Mouse (Mus musculus): ENCODE data around the gene Pde4b. TPM values are rescaled to one million over a fixed set of nuclear protein-coding genes. Genes with fewer than 3 reads are reported as not detected.

Gene Pde4b
- polyA plus RNA-seq, 1 experiment: 0.81 TPM

- Histone ChIP-seq H3K27me3 (ENCODE audit: control insufficient read depth, insufficient read depth, low read length, poor library complexity, severe bottlenecking) (no peaks in the 10 kb centered on the region; the same call in 1 of the 2 replicates), H3K9me3 (replicated peaks; ENCODE audit: control insufficient read depth, insufficient read depth, low read length, poor library complexity, severe bottlenecking) (no peaks in the 10 kb centered on the region), H3K4me1 (ENCODE audit: control insufficient read depth, insufficient read depth, low read length) (no peaks in the 10 kb centered on the region), H3K4me3 (ENCODE audit: low read depth, low read length) (no peak overlapping the region), H3K27ac (ENCODE audit: insufficient read depth, low read length) (no peak overlapping the region), H3K36me3 (ENCODE audit: control insufficient read depth, insufficient read depth, low read length, poor library complexity, severe bottlenecking) (no peaks in the 10 kb centered on the region), H3K9ac (ENCODE audit: low read depth, poor library complexity, severe bottlenecking) (no peak overlapping the region)
- TF ChIP-seq CTCF (IDR thresholded peaks at IDR 0.05; ENCODE audit: low read depth, low read length): no peak
- TF ChIP-seq POLR2A (IDR thresholded peaks at IDR 0.05; ENCODE audit: insufficient read depth, low read length): no peak
- no peak for TF ChIP-seq EP300 (IDR thresholded peaks at IDR 0.05; ENCODE audit: insufficient read depth, low read depth, low read length)
Observed at GRCm38 (mm10) chr4:102254466-102255294, 167.3 kb downstream of the Pde4b start.

GRCm38 (mm10) chr4:102255295-102255670 lies 167.9 kb downstream of the Pde4b start:
- Histone ChIP-seq H3K36me3 (ENCODE audit: control insufficient read depth, insufficient read depth, low read length, poor library complexity, severe bottlenecking) (no peaks in the 10 kb centered on the region), H3K27ac (ENCODE audit: insufficient read depth, low read length) (no peak overlapping the region), H3K9me3 (replicated peaks; ENCODE audit: control insufficient read depth, insufficient read depth, low read length, poor library complexity, severe bottlenecking) (no peaks in the 10 kb centered on the region), H3K4me1 (ENCODE audit: control insufficient read depth, insufficient read depth, low read length) (no peaks in the 10 kb centered on the region), H3K27me3 (ENCODE audit: control insufficient read depth, insufficient read depth, low read length, poor library complexity, severe bottlenecking) (no peaks in the 10 kb centered on the region; the same call in 1 of the 2 replicates), H3K4me3 (ENCODE audit: low read depth, low read length) (no peak overlapping the region), H3K9ac (ENCODE audit: low read depth, poor library complexity, severe bottlenecking) (no peak overlapping the region)
- TF ChIP-seq CTCF (IDR thresholded peaks at IDR 0.05; ENCODE audit: low read depth, low read length) (no peak), EP300 (IDR thresholded peaks at IDR 0.05; ENCODE audit: insufficient read depth, low read depth, low read length) (no peak), POLR2A (IDR thresholded peaks at IDR 0.05; ENCODE audit: insufficient read depth, low read length) (no peak)

- TF ChIP-seq CTCF (IDR thresholded peaks at IDR 0.05; ENCODE audit: low read depth, low read length) (no peak), POLR2A (IDR thresholded peaks at IDR 0.05; ENCODE audit: insufficient read depth, low read length) (no peak), EP300 (IDR thresholded peaks at IDR 0.05; ENCODE audit: insufficient read depth, low read depth, low read length) (no peak)
- Histone ChIP-seq H3K4me3 (ENCODE audit: low read depth, low read length) (no peak overlapping the region), H3K9me3 (replicated peaks; ENCODE audit: control insufficient read depth, insufficient read depth, low read length, poor library complexity, severe bottlenecking) (no peaks in the 10 kb centered on the region), H3K27me3 (ENCODE audit: control insufficient read depth, insufficient read depth, low read length, poor library complexity, severe bottlenecking) (no peaks in the 10 kb centered on the region; the same call in 1 of the 2 replicates), H3K27ac (ENCODE audit: insufficient read depth, low read length) (no peak overlapping the region), H3K4me1 (ENCODE audit: control insufficient read depth, insufficient read depth, low read length) (no peaks in the 10 kb centered on the region), H3K9ac (ENCODE audit: low read depth, poor library complexity, severe bottlenecking) (no peak overlapping the region), H3K36me3 (ENCODE audit: control insufficient read depth, insufficient read depth, low read length, poor library complexity, severe bottlenecking) (no peaks in the 10 kb centered on the region)
Observed at GRCm38 (mm10) chr4:102256170-102256960, 169.0 kb downstream of the Pde4b start.

GRCm38 (mm10) chr4:102260216-102260615 lies 172.9 kb downstream of the Pde4b start:
- Histone ChIP-seq H3K4me1 (ENCODE audit: control insufficient read depth, insufficient read depth, low read length) (no peaks in the 10 kb centered on the region), H3K9me3 (replicated peaks; ENCODE audit: control insufficient read depth, insufficient read depth, low read length, poor library complexity, severe bottlenecking) (no peaks in the 10 kb centered on the region), H3K27me3 (ENCODE audit: control insufficient read depth, insufficient read depth, low read length, poor library complexity, severe bottlenecking) (no peaks in the 10 kb centered on the region), H3K27ac (ENCODE audit: insufficient read depth, low read length) (no peak overlapping the region), H3K9ac (ENCODE audit: low read depth, poor library complexity, severe bottlenecking) (no peak overlapping the region), H3K36me3 (ENCODE audit: control insufficient read depth, insufficient read depth, low read length, poor library complexity, severe bottlenecking) (no peaks in the 10 kb centered on the region), H3K4me3 (ENCODE audit: low read depth, low read length) (no peak overlapping the region)
- TF ChIP-seq CTCF (IDR thresholded peaks at IDR 0.05; ENCODE audit: low read depth, low read length) (no peak), POLR2A (IDR thresholded peaks at IDR 0.05; ENCODE audit: insufficient read depth, low read length) (no peak), EP300 (IDR thresholded peaks at IDR 0.05; ENCODE audit: insufficient read depth, low read depth, low read length) (no peak)

- no peaks in the 10 kb centered on the region for H3K36me3 ChIP-seq (ENCODE audit: control insufficient read depth, insufficient read depth, low read length, poor library complexity, severe bottlenecking)
- no peak overlapping the region for H3K27ac ChIP-seq (ENCODE audit: insufficient read depth, low read length)
- no peak overlapping the region for H3K9ac ChIP-seq (ENCODE audit: low read depth, poor library complexity, severe bottlenecking)
- H3K27me3 ChIP-seq (ENCODE audit: control insufficient read depth, insufficient read depth, low read length, poor library complexity, severe bottlenecking): no peaks in the 10 kb centered on the region
- no peak overlapping the region for H3K4me3 ChIP-seq (ENCODE audit: low read depth, low read length)
- no peak for TF ChIP-seq CTCF (IDR thresholded peaks at IDR 0.05; ENCODE audit: low read depth, low read length)
- no peaks in the 10 kb centered on the region for H3K4me1 ChIP-seq (ENCODE audit: control insufficient read depth, insufficient read depth, low read length)
- no peaks in the 10 kb centered on the region for H3K9me3 ChIP-seq (replicated peaks; ENCODE audit: control insufficient read depth, insufficient read depth, low read length, poor library complexity, severe bottlenecking)
Observed at GRCm38 (mm10) chr4:102272313-102272712, 185.0 kb downstream of the Pde4b start.

- no peaks in the 10 kb centered on the region for H3K9me3 ChIP-seq (replicated peaks; ENCODE audit: control insufficient read depth, insufficient read depth, low read length, poor library complexity, severe bottlenecking)
- TF ChIP-seq CTCF (IDR thresholded peaks at IDR 0.05; ENCODE audit: low read depth, low read length): no peak
- no peak for TF ChIP-seq POLR2A (IDR thresholded peaks at IDR 0.05; ENCODE audit: insufficient read depth, low read length)
- TF ChIP-seq EP300 (IDR thresholded peaks at IDR 0.05; ENCODE audit: insufficient read depth, low read depth, low read length): no peak
- no peaks in the 10 kb centered on the region for H3K4me1 ChIP-seq (ENCODE audit: control insufficient read depth, insufficient read depth, low read length)
- H3K4me3 ChIP-seq (ENCODE audit: low read depth, low read length): no peak overlapping the region
- no peaks in the 10 kb centered on the region for H3K27me3 ChIP-seq (ENCODE audit: control insufficient read depth, insufficient read depth, low read length, poor library complexity, severe bottlenecking)
- H3K9ac ChIP-seq (ENCODE audit: low read depth, poor library complexity, severe bottlenecking): no peak overlapping the region
- no peak overlapping the region for H3K27ac ChIP-seq (ENCODE audit: insufficient read depth, low read length)
- no peaks in the 10 kb centered on the region for H3K36me3 ChIP-seq (ENCODE audit: control insufficient read depth, insufficient read depth, low read length, poor library complexity, severe bottlenecking)
Observed at GRCm38 (mm10) chr4:102272749-102273148, 185.4 kb downstream of the Pde4b start.

Measured in ES-Bruce4 (cell line).